Mouse (Mus musculus): ENCODE data around the gene Sbsn. TPM values are rescaled to one million over a fixed set of nuclear protein-coding genes. Genes with fewer than 3 reads are reported as not detected.

Sbsn gene
- polyA plus RNA-seq, 1 experiment from 2014 or later = 0.39 TPM

Other genes starting within 250 kb of the Sbsn start
- gene Arhgap33, start 216.4 kb upstream of the Sbsn start, polyA plus RNA-seq (2014; fragmentation: Nextera tagmentation; extraction: Ambion mirVana) = 41.4 and 41.9 TPM in 2 replicates
- 3.5 and 4.0 TPM in 2 replicates for gene Hspb6, start 199.3 kb upstream of the Sbsn start, polyA plus RNA-seq (2014; fragmentation: Nextera tagmentation; extraction: Ambion mirVana)
- gene Proser3, start 199.2 kb upstream of the Sbsn start, polyA plus RNA-seq (2014; fragmentation: Nextera tagmentation; extraction: Ambion mirVana) = 11.4 and 18.4 TPM in 2 replicates
- gene Lin37, start 191.6 kb upstream of the Sbsn start, polyA plus RNA-seq (2014; fragmentation: Nextera tagmentation; extraction: Ambion mirVana) = 44.7 and 48.3 TPM in 2 replicates
- gene U2af1l4, start 188.2 kb upstream of the Sbsn start, polyA plus RNA-seq (2014; fragmentation: Nextera tagmentation; extraction: Ambion mirVana) = 83.0 and 100.0 TPM in 2 replicates
- 7.8 and 9.8 TPM in 2 replicates for gene Gm49396, start 188.1 kb upstream of the Sbsn start, polyA plus RNA-seq (2014; fragmentation: Nextera tagmentation; extraction: Ambion mirVana)
- gene Psenen, start 187.8 kb upstream of the Sbsn start, polyA plus RNA-seq (2014; fragmentation: Nextera tagmentation; extraction: Ambion mirVana) = 104 and 105 TPM in 2 replicates
- gene Igflr1, start 186.0 kb upstream of the Sbsn start, polyA plus RNA-seq (2014; fragmentation: Nextera tagmentation; extraction: Ambion mirVana) = 3.0 and 3.6 TPM in 2 replicates
- gene Kmt2b, start 162.7 kb upstream of the Sbsn start, polyA plus RNA-seq (2014; fragmentation: Nextera tagmentation; extraction: Ambion mirVana) = 11.1 and 13.2 TPM in 2 replicates
- 0.24 and 1.2 TPM in 2 replicates for gene Zbtb32, start 152.6 kb upstream of the Sbsn start, polyA plus RNA-seq (2014; fragmentation: Nextera tagmentation; extraction: Ambion mirVana)
- gene Upk1a, start 138.6 kb upstream of the Sbsn start, polyA plus RNA-seq (2014; fragmentation: Nextera tagmentation; extraction: Ambion mirVana) = 0.54 and 1.2 TPM in 2 replicates
- gene Cox6b1, start 125.3 kb upstream of the Sbsn start, polyA plus RNA-seq (2014; fragmentation: Nextera tagmentation; extraction: Ambion mirVana) = 816 and 817 TPM in 2 replicates
- gene Etv2, start 115.6 kb upstream of the Sbsn start, polyA plus RNA-seq (2014; fragmentation: Nextera tagmentation; extraction: Ambion mirVana) = not detected in 2 replicates
- gene Rbm42, start 101.2 kb upstream of the Sbsn start, polyA plus RNA-seq (2014; fragmentation: Nextera tagmentation; extraction: Ambion mirVana) = 119 and 123 TPM in 2 replicates
- 40.3 and 41.8 TPM in 2 replicates for gene Haus5, start 86.5 kb upstream of the Sbsn start, polyA plus RNA-seq (2014; fragmentation: Nextera tagmentation; extraction: Ambion mirVana)
- gene Pmis2, start 79.9 kb upstream of the Sbsn start, polyA plus RNA-seq (2014; fragmentation: Nextera tagmentation; extraction: Ambion mirVana) = not detected in 2 replicates
- gene 2200002J24Rik, start 52.5 kb upstream of the Sbsn start, polyA plus RNA-seq (2014; fragmentation: Nextera tagmentation; extraction: Ambion mirVana) = not detected in 2 replicates
- 0.65 and 1.4 TPM in 2 replicates for gene Atp4a, start 39.3 kb upstream of the Sbsn start, polyA plus RNA-seq (2014; fragmentation: Nextera tagmentation; extraction: Ambion mirVana)
- gene Tmem147, start 21.9 kb upstream of the Sbsn start, polyA plus RNA-seq (2014; fragmentation: Nextera tagmentation; extraction: Ambion mirVana) = 143 and 160 TPM in 2 replicates
- 0.60 and 0.75 TPM in 2 replicates for gene Gapdhs, start 7.8 kb upstream of the Sbsn start, polyA plus RNA-seq (2014; fragmentation: Nextera tagmentation; extraction: Ambion mirVana)
- gene Dmkn, start 12.3 kb downstream of the Sbsn start, polyA plus RNA-seq (2014; fragmentation: Nextera tagmentation; extraction: Ambion mirVana) = 0.34 and 0.73 TPM in 2 replicates
- gene Krtdap, start 36.4 kb downstream of the Sbsn start, polyA plus RNA-seq (2014; fragmentation: Nextera tagmentation; extraction: Ambion mirVana) = not detected in 2 replicates
- 0.20 TPM in 1 of 2 replicates, not detected in the other for gene Ffar2, start 72.3 kb downstream of the Sbsn start, polyA plus RNA-seq (2014; fragmentation: Nextera tagmentation; extraction: Ambion mirVana)
- not detected in 2 replicates for gene Ffar3, start 104.7 kb downstream of the Sbsn start, polyA plus RNA-seq (2014; fragmentation: Nextera tagmentation; extraction: Ambion mirVana)
- gene Ffar1, start 110.1 kb downstream of the Sbsn start, polyA plus RNA-seq (2014; fragmentation: Nextera tagmentation; extraction: Ambion mirVana) = not detected in 2 replicates
- gene Cd22, start 128.9 kb downstream of the Sbsn start, polyA plus RNA-seq (2014; fragmentation: Nextera tagmentation; extraction: Ambion mirVana) = not detected in 2 replicates
- gene Mag, start 163.4 kb downstream of the Sbsn start, polyA plus RNA-seq (2014; fragmentation: Nextera tagmentation; extraction: Ambion mirVana) = 0.28 and 0.73 TPM in 2 replicates
- not detected in 2 replicates for gene Hamp2, start 173.2 kb downstream of the Sbsn start, polyA plus RNA-seq (2014; fragmentation: Nextera tagmentation; extraction: Ambion mirVana)
- gene Hamp, start 192.6 kb downstream of the Sbsn start, polyA plus RNA-seq (2014; fragmentation: Nextera tagmentation; extraction: Ambion mirVana) = not detected in 2 replicates
- 23.5 and 25.4 TPM in 2 replicates for gene Usf2, start 205.3 kb downstream of the Sbsn start, polyA plus RNA-seq (2014; fragmentation: Nextera tagmentation; extraction: Ambion mirVana)
- gene Lsr, start 222.0 kb downstream of the Sbsn start, polyA plus RNA-seq (2014; fragmentation: Nextera tagmentation; extraction: Ambion mirVana) = 12.8 and 13.4 TPM in 2 replicates
- 0.59 and 1.1 TPM in 2 replicates for gene Fam187b, start 222.3 kb downstream of the Sbsn start, polyA plus RNA-seq (2014; fragmentation: Nextera tagmentation; extraction: Ambion mirVana)